Mouse (Mus musculus) right cerebral cortex, adult 2 months (tissue): ENCODE results near the gene Ube2q2.
"Not testable (repeated sequence)": the region's sequence is repeated elsewhere in the genome, so short reads cannot be mapped to it uniquely, and the experiment has no call there.

Source experiments
- DNase-seq, 2 experiments: peaks; one replicate each; pipeline ENCODE4 v3.0.0; 2021 to 2022; ENCODE audit warnings: low spot score in 2 of 2

Gene Ube2q2

GRCm38 (mm10) chr9:55241863-55242685, 93.4 kb downstream of the Ube2q2 start:
- no peak for DNase-seq

GRCm38 (mm10) chr9:55243280-55243679, 94.6 kb downstream of the Ube2q2 start:
- no peak for DNase-seq

- no peak for DNase-seq
Measured at GRCm38 (mm10) chr9:55244079-55244478, 95.4 kb downstream of the Ube2q2 start.

GRCm38 (mm10) chr9:55245057-55245750, 96.5 kb downstream of the Ube2q2 start:
- DNase-seq, result not testable (repeated sequence)

GRCm38 (mm10) chr9:55246440-55246839, 97.8 kb downstream of the Ube2q2 start:
- DNase-seq, result no peak

- no peak for DNase-seq
Measured at GRCm38 (mm10) chr9:55246918-55247317, 98.3 kb downstream of the Ube2q2 start.

GRCm38 (mm10) chr9:55248465-55248864, 99.8 kb downstream of the Ube2q2 start:
- no peak for DNase-seq

- DNase-seq, result no peak
Measured at GRCm38 (mm10) chr9:55250595-55251247, 102.1 kb downstream of the Ube2q2 start.

- not testable (repeated sequence) for DNase-seq
Measured at GRCm38 (mm10) chr9:55252097-55252496, 103.4 kb downstream of the Ube2q2 start.

- no peak for DNase-seq
Measured at GRCm38 (mm10) chr9:55253849-55254248, 105.2 kb downstream of the Ube2q2 start.

GRCm38 (mm10) chr9:55255056-55255455, 106.4 kb downstream of the Ube2q2 start:
- DNase-seq, result no peak

GRCm38 (mm10) chr9:55255604-55256003, 107.0 kb downstream of the Ube2q2 start:
- DNase-seq, result no peak

- no peak for DNase-seq
Measured at GRCm38 (mm10) chr9:55257105-55257504, 108.5 kb downstream of the Ube2q2 start.
